Mouse (Mus musculus): ENCODE measurements at regions not wholly inside any gene's neighbourhood (a gene's known extent, or its start where the extent isn't known, plus 50 kb on each side); places are given as distances from the start of the nearest gene placed in this dataset.

GRCm38 (mm10) chr14:79854216-79854615 is 83.1 kb upstream of the Pcdh8 start:
- DNase-seq = no peak

DNA sequence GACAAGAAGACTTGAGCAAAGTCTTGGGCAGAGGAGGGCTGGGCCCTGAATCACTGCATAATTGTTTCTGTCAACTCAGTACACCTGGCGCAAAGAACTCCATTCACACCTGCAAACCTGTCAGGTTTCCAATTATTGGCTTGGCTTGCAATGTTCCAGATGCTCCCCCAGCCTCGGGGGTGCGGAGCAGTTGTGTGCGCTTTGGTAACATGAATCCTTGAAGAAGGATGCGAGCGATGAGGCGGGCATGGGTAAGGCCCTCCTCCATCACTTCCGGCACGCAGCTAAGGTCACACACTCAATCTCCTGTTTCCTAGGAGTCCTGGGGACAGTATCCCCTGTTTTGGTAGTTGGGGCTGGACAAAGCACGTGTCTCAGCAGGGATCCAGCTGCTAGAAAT is 81.6 kb upstream of the Pcdh8 start:
- DNase-seq = no peak

DNA sequence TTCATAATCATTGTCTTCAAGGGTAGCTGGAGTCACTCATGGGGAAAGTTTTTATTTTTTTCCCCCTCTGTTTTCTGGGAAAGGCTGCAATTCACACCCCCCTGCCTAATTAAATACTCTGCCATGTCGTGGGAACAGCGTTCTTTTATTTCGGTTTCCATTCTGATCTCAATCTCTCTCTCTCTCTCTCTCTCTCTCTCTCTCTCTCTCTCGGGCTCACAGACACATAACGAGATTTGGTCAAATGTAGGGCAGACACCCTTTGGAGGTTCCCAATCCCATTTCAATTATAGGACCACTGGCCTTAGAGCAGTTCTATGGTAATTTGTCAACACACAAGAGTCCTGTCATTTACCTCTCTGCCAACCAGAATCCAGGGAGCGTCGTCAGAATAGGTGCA is 80.7 kb upstream of the Pcdh8 start:
- DNase-seq = no peak

DNA sequence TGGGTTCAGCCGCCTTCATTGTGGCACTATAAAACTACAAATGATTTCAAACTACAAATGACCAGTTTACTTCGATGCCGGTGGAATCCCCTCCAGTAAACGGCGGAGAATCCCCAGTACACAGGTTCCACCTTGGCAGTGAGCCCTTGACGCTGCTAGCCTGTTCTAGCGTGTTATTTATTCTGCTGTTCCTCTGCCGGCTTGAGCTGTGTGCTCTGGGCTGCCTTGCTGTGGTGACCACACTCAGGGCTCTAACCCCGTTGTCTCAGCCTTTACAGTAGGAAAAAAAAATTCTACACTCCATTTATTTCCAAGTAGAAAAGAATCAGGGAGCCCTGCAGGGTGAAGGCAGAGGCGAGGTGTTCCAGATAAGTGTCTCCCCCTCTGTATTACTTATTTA is 80.1 kb upstream of the Pcdh8 start:
- no peak for DNase-seq

GRCm38 (mm10) chr14:79849617-79850435 is 78.7 kb upstream of the Pcdh8 start:
- no peak for DNase-seq

DNA sequence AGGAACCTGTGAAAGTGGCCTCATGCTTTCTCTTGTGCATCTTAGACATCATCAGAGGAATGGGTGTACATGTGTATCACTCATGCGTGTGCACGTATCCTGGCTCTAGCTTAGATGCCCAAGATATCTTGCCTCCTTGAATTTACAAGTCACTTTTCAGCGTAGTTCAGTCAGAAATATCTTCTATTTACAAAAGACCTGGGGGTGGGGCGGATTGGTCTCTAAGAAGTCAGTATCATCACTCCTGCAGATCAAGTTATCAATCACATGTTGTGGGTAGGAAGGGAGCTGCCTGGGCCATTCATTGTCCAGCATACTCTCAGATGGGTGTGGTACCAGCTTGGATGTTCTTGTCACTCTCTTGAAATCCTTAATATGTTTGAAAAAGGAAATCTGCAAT is 77.0 kb upstream of the Pcdh8 start:
- DNase-seq = no peak

- no peak for DNase-seq
Measured at GRCm38 (mm10) chr14:79844306-79844705, 73.2 kb upstream of the Pcdh8 start.

DNA sequence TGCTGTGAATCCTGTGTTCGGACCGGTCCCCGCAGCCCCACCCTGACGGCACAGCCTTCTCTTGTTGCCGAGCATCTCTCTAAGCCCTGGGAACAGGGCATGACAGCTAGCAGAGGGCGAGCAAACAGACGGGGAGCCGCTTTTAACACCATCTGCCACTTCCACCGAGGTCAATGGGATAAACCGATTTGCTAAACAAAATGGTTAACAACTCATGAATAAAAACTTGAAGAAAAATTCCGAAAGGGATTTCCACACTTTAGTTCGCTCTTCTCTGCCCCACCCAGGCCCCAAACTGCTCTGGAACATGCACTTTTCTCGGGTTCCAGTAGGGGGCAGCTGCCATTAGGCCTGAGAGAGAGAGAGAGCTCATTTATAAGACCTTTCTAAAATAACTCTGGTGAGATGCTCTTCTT is 72.0 kb upstream of the Pcdh8 start:
- peak; percentile 18 for DNase-seq

DNA sequence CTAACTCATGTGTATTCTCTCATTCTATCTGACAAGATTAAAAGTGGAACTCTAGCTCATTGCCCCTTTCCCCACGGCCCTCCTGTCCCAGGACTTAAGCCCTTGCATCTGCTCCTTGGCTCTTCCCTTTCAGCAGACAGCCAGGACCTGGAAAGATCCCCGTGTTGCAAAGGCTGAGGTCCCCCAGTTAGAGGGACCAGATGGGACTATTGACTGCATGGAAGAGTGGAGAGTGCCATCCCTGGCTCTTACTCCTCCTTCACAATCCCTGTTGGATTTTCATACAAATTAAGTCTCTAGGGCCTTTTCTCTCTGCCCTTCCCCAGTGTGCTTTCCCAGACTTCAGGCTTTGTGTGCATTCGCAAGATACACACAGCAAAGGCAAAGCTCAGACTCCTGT is 71.6 kb upstream of the Pcdh8 start:
- DNase-seq = no peak

- no peak for DNase-seq
Measured at GRCm38 (mm10) chr14:79837101-79837500, 66.0 kb upstream of the Pcdh8 start.

DNA sequence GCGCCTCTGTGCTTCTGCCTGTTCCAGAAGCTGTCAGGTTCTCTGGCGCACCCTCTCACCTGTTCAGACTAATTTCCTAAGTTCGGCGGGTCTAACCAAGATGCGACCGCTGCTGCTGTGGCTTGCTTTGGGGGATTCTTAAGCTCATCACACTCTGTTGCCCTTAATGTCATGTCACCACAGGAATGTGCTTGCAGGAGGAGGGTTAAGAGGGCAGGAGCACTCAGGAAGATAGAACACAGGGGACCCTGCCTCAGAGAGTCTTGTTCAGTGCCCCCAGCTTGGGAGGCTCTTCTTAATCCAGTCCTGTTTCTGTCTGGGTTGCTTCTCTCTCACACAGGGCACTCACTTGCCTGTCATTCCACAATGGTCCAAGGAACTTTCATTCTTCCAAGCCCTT is 65.1 kb upstream of the Pcdh8 start:
- DNase-seq = no peak

- no peak for DNase-seq
Measured at GRCm38 (mm10) chr14:79824670-79825446, 53.7 kb upstream of the Pcdh8 start.

- DNase-seq = no peak
Measured at GRCm38 (mm10) chr14:79822453-79823117, 51.5 kb upstream of the Pcdh8 start.

GRCm38 (mm10) chr14:79822011-79822435 is 50.9 kb upstream of the Pcdh8 start:
- no peak for DNase-seq

DNA sequence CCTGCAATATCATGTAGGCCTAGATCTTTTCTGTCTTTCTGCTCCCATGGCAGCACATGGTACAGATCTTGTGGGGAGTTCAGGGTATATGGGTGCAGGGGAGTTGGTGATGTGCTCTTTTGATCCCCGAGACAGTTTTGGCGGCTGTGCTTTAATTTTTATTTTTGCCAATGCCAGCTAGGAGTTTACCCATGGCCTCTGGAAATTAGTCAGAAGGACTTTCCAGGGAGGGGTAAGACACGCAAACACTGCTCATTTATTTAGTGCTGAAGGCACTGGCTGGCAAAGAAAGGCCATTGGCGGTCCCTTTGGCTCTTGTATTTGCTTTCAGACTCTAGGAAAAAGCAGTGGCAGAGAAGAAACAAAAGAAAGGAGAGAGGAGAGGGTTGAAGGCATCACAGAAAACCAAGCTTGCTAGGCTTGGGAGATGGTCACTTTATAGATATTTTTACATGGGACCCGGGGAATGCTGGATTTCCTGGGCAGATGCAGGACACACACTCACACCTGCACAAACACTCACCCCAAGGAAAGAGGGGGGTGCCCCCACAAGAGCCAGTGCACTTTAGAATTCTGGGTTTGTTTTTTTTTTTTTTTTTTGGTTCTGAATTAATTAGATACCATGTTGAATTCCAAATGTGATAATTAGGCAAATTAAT is 50.4 kb upstream of the Pcdh8 start:
- DNase-seq = no peak
